Mouse (Mus musculus) layer of hippocampus, adult 18-20 months (tissue): Measurements from ENCODE around the gene Olfr1262. TPM values are rescaled to one million over a fixed set of nuclear protein-coding genes. Genes with fewer than 3 reads are reported as not detected.

Experiments
- DNase-seq, 2 experiments: peaks; one replicate each; pipeline ENCODE4 v3.0.0; 2022; ENCODE audit warnings: low spot score in 2 of 2
- long read RNA-seq: library from polyadenylated mRNA; stranded (forward); transcript quantifications from one replicate; pipeline ENCODE4 v2.0.0, GENCODE M21; 2021
- total RNA-seq, 2 experiments: library from RNA; stranded (reverse); gene quantifications; 2 replicates each; pipeline ENCODE4 v1.2.3; 2021

The Olfr1262 gene
- total RNA-seq: not detected
- long read RNA-seq: 0 reads

- no peak for DNase-seq
Observed at GRCm38 (mm10) chr2:89999845-90000244, at the start of gene Olfr1262. Gene Olfr1262 (plus strand): TSS chr2:90000145.

GRCm38 (mm10) chr2:89974184-89974583 is 25.8 kb upstream of the Olfr1262 start, which contains the start of gene Olfr1260:
Gene Olfr1260 (plus strand): TSS chr2:89974340.
- DNase-seq: peak; percentile 20 to 54

- no peak for DNase-seq
Observed at GRCm38 (mm10) chr2:89977709-89978108, 22.2 kb upstream of the Olfr1262 start.

- no peak for DNase-seq
Observed at GRCm38 (mm10) chr2:89990921-89991320, 9.0 kb upstream of the Olfr1262 start, which contains the start of gene Olfr1261. Gene Olfr1261 (plus strand): TSS chr2:89991221.

- no peak for DNase-seq
Observed at GRCm38 (mm10) chr2:90011831-90012230, 11.9 kb downstream of the Olfr1262 start, which contains the start of gene Olfr1263. Gene Olfr1263 (plus strand): TSS chr2:90012131.

GRCm38 (mm10) chr2:90025477-90025876 is 25.5 kb downstream of the Olfr1262 start, which contains the start of gene Olfr1264:
Gene Olfr1264 (minus strand): TSS chr2:90025577.
- DNase-seq: no peak

- DNase-seq: no peak
Observed at GRCm38 (mm10) chr2:90035037-90035436, 35.1 kb downstream of the Olfr1262 start, which contains the start of gene Olfr1265. Gene Olfr1265 (plus strand): TSS chr2:90035337.

Other genes with a start within 250 kb of the Olfr1262 start
- not detected for gene Olfr1253, start 243.1 kb upstream of the Olfr1262 start, total RNA-seq
- not detected for gene Olfr1254, start 206.5 kb upstream of the Olfr1262 start, total RNA-seq
- not detected for gene Olfr1255, start 188.1 kb upstream of the Olfr1262 start, total RNA-seq
- not detected for gene Olfr1256, start 158.6 kb upstream of the Olfr1262 start, total RNA-seq
- gene Olfr48, start 151.9 kb upstream of the Olfr1262 start, total RNA-seq: not detected
- not detected for gene Olfr1257, start 121.7 kb upstream of the Olfr1262 start, total RNA-seq
- not detected for gene Olfr1258, start 72.8 kb upstream of the Olfr1262 start, total RNA-seq
- gene Olfr1259, start 51.5 kb upstream of the Olfr1262 start, total RNA-seq: not detected
- gene Olfr1260, start 25.8 kb upstream of the Olfr1262 start, total RNA-seq: not detected
- not detected for gene Olfr1261, start 8.9 kb upstream of the Olfr1262 start, total RNA-seq
- not detected for gene Olfr1263, start 12.0 kb downstream of the Olfr1262 start, total RNA-seq
- not detected for gene Olfr1264, start 25.4 kb downstream of the Olfr1262 start, total RNA-seq
- not detected for gene Olfr1265, start 35.2 kb downstream of the Olfr1262 start, total RNA-seq
- not detected for gene Olfr140, start 63.4 kb downstream of the Olfr1262 start, total RNA-seq
- not detected for gene Olfr1269, start 121.3 kb downstream of the Olfr1262 start, total RNA-seq
- not detected for gene Olfr32, start 142.2 kb downstream of the Olfr1262 start, total RNA-seq
- not detected for gene Olfr1270, start 152.9 kb downstream of the Olfr1262 start, total RNA-seq
- gene Olfr1506, start 224.3 kb downstream of the Olfr1262 start, total RNA-seq: not detected